Mouse (Mus musculus): ENCODE measurements at regions not wholly inside any gene's neighbourhood (a gene's known extent, or its start where the extent isn't known, plus 50 kb on each side); places are given as distances from the start of the nearest gene placed in this dataset.
A peak's percentile ranks its signal among the peaks of the same experiment; 100 is the strongest.

- DNase-seq (ENCODE audit: low spot score in 2 of 2): no peak
Measured at GRCm38 (mm10) chr4:58728641-58729040, 58.9 kb downstream of the Olfr267 start.

- DNase-seq (ENCODE audit: low spot score in 2 of 2): no peak
Measured at GRCm38 (mm10) chr4:58726424-58726823, 61.1 kb downstream of the Olfr267 start.

- DNase-seq (ENCODE audit: low spot score in 2 of 2): no peak
Measured at GRCm38 (mm10) chr4:58722772-58723171, 64.7 kb downstream of the Olfr267 start.

GRCm38 (mm10) chr4:58720682-58721081, 66.8 kb downstream of the Olfr267 start:
- DNase-seq (ENCODE audit: low spot score in 2 of 2): no peak

GRCm38 (mm10) chr4:58716426-58716825, 71.1 kb downstream of the Olfr267 start:
- no peak for DNase-seq (ENCODE audit: low spot score in 2 of 2)

GRCm38 (mm10) chr4:58715846-58716245, 71.7 kb downstream of the Olfr267 start:
- no peak for DNase-seq (ENCODE audit: low spot score in 2 of 2)

- DNase-seq (ENCODE audit: low spot score in 2 of 2): no peak
Measured at GRCm38 (mm10) chr4:58714221-58714620, 73.3 kb downstream of the Olfr267 start.

- DNase-seq (ENCODE audit: low spot score in 2 of 2): no peak
Measured at GRCm38 (mm10) chr4:58712875-58713274, 74.6 kb downstream of the Olfr267 start.

GRCm38 (mm10) chr4:58712166-58712565, 75.3 kb downstream of the Olfr267 start:
- DNase-seq (ENCODE audit: low spot score in 2 of 2): no peak

- no peak for DNase-seq (ENCODE audit: low spot score in 2 of 2)
Measured at GRCm38 (mm10) chr4:58699236-58699798, 88.2 kb downstream of the Olfr267 start.

- DNase-seq (ENCODE audit: low spot score in 2 of 2): no peak
Measured at GRCm38 (mm10) chr4:58698828-58699227, 88.7 kb downstream of the Olfr267 start.

GRCm38 (mm10) chr4:58696684-58697083, 90.8 kb downstream of the Olfr267 start:
- no peak for DNase-seq (ENCODE audit: low spot score in 2 of 2)

GRCm38 (mm10) chr4:58695281-58695680, 92.2 kb downstream of the Olfr267 start:
- DNase-seq (ENCODE audit: low spot score in 2 of 2): no peak

GRCm38 (mm10) chr4:58693018-58693417, 94.5 kb downstream of the Olfr267 start:
- DNase-seq (ENCODE audit: low spot score in 2 of 2): no peak

GRCm38 (mm10) chr4:58681926-58682325, 105.6 kb downstream of the Olfr267 start:
- no peak for DNase-seq (ENCODE audit: low spot score in 2 of 2)

GRCm38 (mm10) chr4:58677701-58678385, 109.7 kb downstream of the Olfr267 start:
- DNase-seq (ENCODE audit: low spot score in 2 of 2): no peak

- no peak for DNase-seq (ENCODE audit: low spot score in 2 of 2)
Measured at GRCm38 (mm10) chr4:58671406-58672035, 116.0 kb downstream of the Olfr267 start.

- DNase-seq (ENCODE audit: low spot score in 2 of 2): no peak
Measured at GRCm38 (mm10) chr4:58670906-58671250, 116.6 kb downstream of the Olfr267 start.

GRCm38 (mm10) chr4:58670107-58670905, 116.6 kb upstream of the Lpar1 start:
- DNase-seq (ENCODE audit: low spot score in 2 of 2): peak in 1 of 2 experiments; percentile 15

- no peak for DNase-seq (ENCODE audit: low spot score in 2 of 2)
Measured at GRCm38 (mm10) chr4:58668368-58669153, 114.9 kb upstream of the Lpar1 start.

- DNase-seq (ENCODE audit: low spot score in 2 of 2): no peak
Measured at GRCm38 (mm10) chr4:58663628-58664205, 110.0 kb upstream of the Lpar1 start.
